Mouse (Mus musculus) layer of hippocampus, adult 2 months (tissue): ENCODE measurements around the gene Rad9a. TPM values are rescaled to one million over a fixed set of nuclear protein-coding genes. Genes with fewer than 3 reads are reported as not detected.

ENCODE experiments used
- DNase-seq, 2 experiments: peaks; one replicate each; pipeline ENCODE4 v3.0.0; 2022; ENCODE audit warnings: low spot score in 2 of 2
- H3K27ac ChIP-seq: fragments of 200-600 bp; 2 replicates; pipeline ENCODE4 v1.8.1; 2022
- H3K4me3 ChIP-seq: fragments of 200-600 bp; 2 replicates; pipeline ENCODE4 v1.8.1; 2022; ENCODE audit warnings: mild to moderate bottlenecking
- CTCF ChIP-seq: fragments of 200-600 bp; conservative IDR thresholded peaks from 2 replicates; pipeline ENCODE4 v1.8.1; 2022; ENCODE audit warnings: antibody characterized with exemption, mild to moderate bottlenecking, moderate library complexity
- total RNA-seq, 2 experiments: library from RNA; stranded (reverse); gene quantifications; 2 replicates each; pipeline ENCODE4 v1.2.3; 2021

The Rad9a gene
- total RNA-seq, 2 experiments from 2014 or later, result 8.1 to 8.7 TPM

- TF ChIP-seq CTCF, result no peak
- Histone ChIP-seq H3K4me3 (no peak overlapping the region), H3K27ac (no peak overlapping the region)
- DNase-seq, result no peak
Measured at GRCm38 (mm10) chr19:4228891-4229290, 27.4 kb upstream of the Rad9a start.

- no peak overlapping the region for H3K4me3 ChIP-seq
- H3K27ac ChIP-seq, result no peak overlapping the region
- TF ChIP-seq CTCF, result peak; percentile 99
- peak; percentile 76 to 77 for DNase-seq
Measured at GRCm38 (mm10) chr19:4227894-4228678, 26.6 kb upstream of the Rad9a start.

DNA sequence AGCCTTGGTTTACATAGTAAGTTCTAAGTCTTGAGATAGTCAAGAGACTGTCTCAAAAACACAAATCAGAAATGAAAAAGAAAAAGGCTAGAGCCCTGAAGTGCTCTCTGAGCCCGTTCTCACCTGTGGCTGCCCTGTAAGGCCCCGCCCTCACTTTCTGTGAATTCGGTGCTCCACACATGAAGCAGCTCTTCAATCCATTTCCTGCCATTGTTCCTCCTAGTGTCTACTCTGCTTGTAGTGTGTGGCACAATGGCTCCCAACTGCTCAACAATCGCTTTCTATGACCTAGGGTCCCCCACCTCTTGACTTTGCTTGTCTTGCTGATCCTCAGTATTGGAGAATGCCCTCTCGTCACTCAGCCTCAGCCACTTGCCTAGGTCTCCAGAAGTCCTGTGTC is 26.0 kb upstream of the Rad9a start:
- Histone ChIP-seq H3K4me3 (no peak overlapping the region), H3K27ac (no peak overlapping the region)
- no peak for TF ChIP-seq CTCF
- no peak for DNase-seq

DNA sequence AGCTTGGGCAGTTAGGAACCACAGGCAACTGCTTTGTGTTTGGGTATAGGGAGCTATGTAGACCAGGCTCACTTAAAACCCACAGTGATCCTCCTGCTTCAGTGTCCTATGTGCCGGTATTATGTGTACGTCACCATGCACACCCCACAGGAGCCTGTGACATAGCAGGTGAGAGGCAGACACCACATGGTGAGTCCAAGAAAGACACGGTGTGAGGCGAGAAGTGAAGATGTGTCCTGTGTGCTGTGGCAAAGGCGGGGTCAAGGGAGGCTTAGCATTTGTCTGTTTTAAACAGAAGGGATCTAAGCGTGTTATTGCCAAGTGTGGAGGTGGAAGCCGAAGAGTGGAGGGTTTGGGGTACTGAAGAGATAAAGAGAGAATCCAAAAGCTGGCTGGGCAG is 25.3 kb upstream of the Rad9a start:
- no peak for DNase-seq
- no peak for TF ChIP-seq CTCF
- H3K4me3 ChIP-seq, result no peak overlapping the region
- H3K27ac ChIP-seq, result no peak overlapping the region

- no peak for DNase-seq
- Histone ChIP-seq H3K27ac (no peak overlapping the region), H3K4me3 (no peak overlapping the region)
- no peak for TF ChIP-seq CTCF
Measured at GRCm38 (mm10) chr19:4222165-4222564, 20.7 kb upstream of the Rad9a start.

DNA sequence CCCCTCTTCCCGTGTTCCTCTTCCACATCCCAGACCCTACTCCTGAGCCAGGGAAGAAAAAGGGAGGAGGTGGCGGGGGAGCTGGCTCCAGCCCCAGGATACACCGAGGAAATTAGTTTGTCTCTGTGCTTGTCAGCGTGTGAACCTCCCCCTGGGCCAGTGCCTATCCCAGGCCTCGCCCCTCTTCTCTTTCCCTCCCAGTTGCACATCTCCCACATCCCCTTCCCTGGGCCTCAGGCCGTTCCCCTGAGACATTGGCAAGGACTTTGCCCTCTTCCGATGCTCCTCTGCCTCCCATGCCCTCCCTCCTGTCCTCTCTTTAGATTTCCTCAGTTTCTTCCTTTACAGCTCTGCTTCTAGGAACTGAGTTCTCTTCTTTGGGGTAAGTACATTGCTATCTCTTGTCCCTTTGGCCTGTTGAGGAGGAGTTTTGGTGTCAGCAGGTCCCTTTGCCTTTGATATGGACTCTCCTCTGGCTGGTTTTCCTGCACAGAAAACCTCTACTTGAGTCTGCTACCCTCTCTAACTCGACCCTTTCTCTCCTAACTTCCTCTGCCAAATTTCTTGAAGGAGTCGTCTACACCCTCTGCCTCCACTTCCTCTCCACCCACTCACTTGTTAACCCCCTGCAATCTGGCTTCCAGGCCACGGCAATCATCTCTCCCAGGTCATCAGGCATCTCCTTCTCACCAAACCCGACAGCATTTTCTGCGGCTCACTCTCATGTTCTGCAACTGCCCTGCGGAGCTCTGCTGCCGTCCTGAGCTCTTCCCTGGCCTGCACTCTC is 19.7 kb upstream of the Rad9a start:
- no peak for DNase-seq

DNA sequence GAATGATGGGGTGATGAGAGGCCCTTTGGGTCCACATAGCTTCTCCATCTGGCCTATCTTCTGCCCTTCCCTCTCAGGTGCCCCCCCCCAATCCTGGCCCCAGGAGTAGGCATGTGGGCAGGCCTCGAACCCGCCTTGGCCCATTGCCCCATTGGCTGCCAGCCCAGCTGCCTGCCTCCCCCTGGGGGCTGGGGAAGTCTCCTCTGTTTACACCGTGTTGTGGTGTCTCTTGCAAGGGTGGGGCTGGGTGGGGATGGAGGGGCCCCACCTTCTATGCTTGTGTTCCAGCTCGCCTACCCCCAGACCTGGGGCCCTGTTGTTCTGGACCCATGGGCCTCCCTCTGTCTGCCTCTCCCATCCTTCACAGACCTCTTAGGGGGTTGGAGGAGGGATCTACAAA is 19.0 kb upstream of the Rad9a start:
- H3K27ac ChIP-seq, result no peak overlapping the region
- no peak for TF ChIP-seq CTCF
- H3K4me3 ChIP-seq, result no peak overlapping the region
- no peak for DNase-seq

More for the DNA sequence above, 19.7 kb upstream of the Rad9a start:
- Histone ChIP-seq H3K4me3 (no peak overlapping the region), H3K27ac (0 out of 2 replicates have a peak overlapping the region, but pooled peaks have one; percentile 5)
- TF ChIP-seq CTCF, result no peak

- TF ChIP-seq CTCF, result no peak
Measured at GRCm38 (mm10) chr19:4219943-4220342, 18.5 kb upstream of the Rad9a start.

GRCm38 (mm10) chr19:4218784-4219183 is 17.3 kb upstream of the Rad9a start:
- no peak for TF ChIP-seq CTCF
- Histone ChIP-seq H3K4me3 (no peak overlapping the region), H3K27ac (no peak overlapping the region)
- DNase-seq, result no peak

More at GRCm38 (mm10) chr19:4219943-4220342, 18.5 kb upstream of the Rad9a start:
- no peak overlapping the region for H3K27ac ChIP-seq
- H3K4me3 ChIP-seq, result no peak overlapping the region
- no peak for DNase-seq

- no peak for TF ChIP-seq CTCF
- Histone ChIP-seq H3K4me3 (no peak overlapping the region), H3K27ac (no peak overlapping the region)
- no peak for DNase-seq
Measured at GRCm38 (mm10) chr19:4218293-4218692, 16.8 kb upstream of the Rad9a start.

- no peak overlapping the region for H3K4me3 ChIP-seq
- no peak overlapping the region for H3K27ac ChIP-seq
- no peak for TF ChIP-seq CTCF
- no peak for DNase-seq
Measured at GRCm38 (mm10) chr19:4217855-4218254, 16.4 kb upstream of the Rad9a start.

DNA sequence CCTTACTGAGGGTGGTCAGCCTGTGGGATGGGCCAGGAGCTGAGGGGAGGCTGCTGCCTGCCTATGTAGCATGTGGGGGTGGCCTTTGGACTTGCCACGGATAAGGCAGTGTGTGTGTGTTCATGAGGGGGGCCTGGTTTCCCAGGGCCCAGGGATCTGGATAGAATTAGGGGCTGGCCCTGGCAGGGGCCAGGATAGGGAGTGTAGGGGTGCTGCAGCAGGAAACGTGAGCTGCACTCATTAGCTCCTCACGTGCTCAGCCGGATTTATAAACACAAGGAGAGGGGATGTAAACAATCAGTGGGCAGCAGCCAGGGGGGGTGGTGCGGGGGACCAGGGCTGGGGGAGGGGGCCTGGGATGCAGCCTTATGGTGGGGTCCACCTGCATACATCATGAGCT is 15.7 kb upstream of the Rad9a start:
- Histone ChIP-seq H3K4me3 (no peak overlapping the region), H3K27ac (no peak overlapping the region)
- no peak for TF ChIP-seq CTCF
- DNase-seq, result no peak

DNA sequence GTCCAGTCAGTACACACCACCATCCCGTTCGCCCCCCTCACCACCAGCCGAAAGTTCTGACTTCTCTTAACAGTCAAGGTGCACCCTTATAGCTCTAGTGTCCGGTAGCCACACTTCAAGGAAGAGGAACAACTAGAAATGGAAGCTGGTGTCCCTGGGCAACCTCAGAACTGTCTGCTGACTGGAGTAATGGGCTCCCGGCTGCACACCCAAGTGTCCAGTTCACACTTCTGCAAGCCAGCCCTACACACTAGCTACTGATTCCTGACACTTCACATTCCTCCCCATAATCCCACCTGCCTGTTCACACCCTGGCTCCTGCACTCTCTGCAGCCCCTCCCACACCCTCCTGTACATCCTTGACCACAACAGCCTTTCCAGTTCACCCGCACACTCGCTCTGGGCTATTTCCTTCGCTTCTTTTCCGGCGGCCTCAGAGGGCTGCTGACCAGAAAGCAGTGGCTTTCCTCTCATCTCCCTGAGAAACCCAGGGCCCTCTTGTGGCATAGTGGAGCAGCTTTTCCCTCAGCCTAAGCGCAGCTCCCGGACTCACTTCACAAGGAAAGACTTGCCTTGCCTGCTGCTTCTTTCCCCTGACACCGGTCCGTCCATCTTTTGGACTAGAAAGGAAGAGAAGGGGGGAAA is 14.7 kb upstream of the Rad9a start:
- TF ChIP-seq CTCF, result peak; percentile 74
- no peak overlapping the region for H3K27ac ChIP-seq
- no peak for DNase-seq
- H3K4me3 ChIP-seq, result no peak overlapping the region
